Mouse (Mus musculus) gastrocnemius, adult 2 months (tissue): ENCODE measurements around the gene Ctbp2. TPM values are rescaled to one million over a fixed set of nuclear protein-coding genes. Genes with fewer than 3 reads are reported as not detected.

Experiments
- DNase-seq: peaks from one replicate; pipeline ENCODE4 v3.0.0; 2022
- H3K27ac ChIP-seq: fragments of 200-600 bp; 2 replicates; pipeline ENCODE4 v1.8.1; 2022; ENCODE audit warnings: mild to moderate bottlenecking
- H3K4me3 ChIP-seq: fragments of 200-600 bp; 2 replicates; pipeline ENCODE4 v1.8.1; 2022; ENCODE audit warnings: mild to moderate bottlenecking, moderate library complexity
- CTCF ChIP-seq: fragments of 200-600 bp; IDR thresholded peaks from 2 replicates; pipeline ENCODE4 v1.8.1; 2022; ENCODE audit warnings: antibody characterized with exemption, mild to moderate bottlenecking, moderate library complexity
- intact Hi-C: fragments of 180-260 bp; cut with DNase I; formaldehyde crosslinking; loops from one replicate; pipeline ENCODE4 v1.15.1; 2025
- total RNA-seq, 2 experiments: library from RNA; stranded (reverse); gene quantifications; 2 replicates each; pipeline ENCODE4 v1.2.3; 2021

The Ctbp2 gene
- total RNA-seq, 2 experiments from 2014 or later, result 18.7 to 23.0 TPM

GRCm38 (mm10) chr7:133007343-133007742, 116.8 kb downstream of the Ctbp2 start:
- intact Hi-C loops, result no loop called here
- DNase-seq, result peak; percentile 74
- H3K27ac ChIP-seq, result peak overlapping the region; percentile 74
- no peak overlapping the region for H3K4me3 ChIP-seq
- TF ChIP-seq CTCF, result no peak

DNA sequence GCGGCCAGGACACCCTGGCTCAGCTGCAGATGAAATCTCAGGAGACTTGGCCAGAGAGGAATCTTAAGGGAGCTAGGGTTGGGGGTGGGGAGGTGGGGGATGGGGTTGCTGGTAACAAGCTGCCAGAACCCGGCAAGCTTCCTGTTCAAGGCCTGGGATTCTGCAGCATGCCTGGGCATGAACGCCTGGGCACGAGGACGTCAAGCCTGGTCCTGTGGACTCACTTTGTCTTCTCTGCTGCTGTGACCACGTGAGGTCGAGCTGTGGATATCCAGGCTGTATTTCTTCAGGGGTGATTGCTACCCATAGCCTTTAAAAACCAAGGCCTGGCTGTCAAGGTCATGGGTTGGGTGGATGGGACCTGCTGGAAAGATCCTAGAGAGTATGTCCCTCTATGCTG, 118.4 kb downstream of the Ctbp2 start:
- H3K27ac ChIP-seq, result peak overlapping the region; percentile 73
- no peak overlapping the region for H3K4me3 ChIP-seq
- intact Hi-C loops, result no loop called here
- TF ChIP-seq CTCF, result no peak
- no peak for DNase-seq

- intact Hi-C loops, result no loop called here
- peak; percentile 91 for DNase-seq
- H3K27ac ChIP-seq, result peak overlapping the region; percentile 73
- TF ChIP-seq CTCF, result 0 out of 2 replicates have a peak, but pooled peaks have one; percentile 100
- H3K4me3 ChIP-seq, result peak overlapping the region; percentile 24
These were observed 120.7 kb downstream of the Ctbp2 start for GRCm38 (mm10) chr7:133003421-133003820.

DNA sequence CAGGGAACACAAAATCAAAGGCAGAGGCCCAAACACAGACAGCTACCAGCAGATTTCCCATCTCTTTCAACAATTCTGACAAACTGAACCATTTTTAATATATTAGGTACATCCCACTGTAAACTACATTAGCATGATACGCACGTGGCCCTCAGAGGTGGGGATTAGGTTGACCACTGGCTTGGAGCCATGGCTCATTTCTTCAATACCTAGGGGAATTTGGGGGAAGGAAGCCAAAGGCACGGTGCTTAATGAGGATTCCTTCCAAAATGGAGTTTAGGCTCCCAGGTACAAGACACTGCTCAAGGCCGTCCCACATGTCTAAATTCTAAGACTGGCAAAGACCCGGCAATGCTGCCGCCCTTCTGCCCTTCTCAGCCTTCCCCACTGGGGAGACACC, 121.9 kb downstream of the Ctbp2 start:
- Histone ChIP-seq H3K27ac (peak overlapping the region; percentile 73; the same call in 1 of the 2 replicates), H3K4me3 (no peak overlapping the region)
- intact Hi-C loops, result no loop called here
- no peak for DNase-seq
- no peak for TF ChIP-seq CTCF

- intact Hi-C loops, result no loop called here
- no peak overlapping the region for H3K4me3 ChIP-seq
- TF ChIP-seq CTCF, result no peak
- no peak overlapping the region for H3K27ac ChIP-seq
- DNase-seq, result no peak
These were observed 122.8 kb downstream of the Ctbp2 start for GRCm38 (mm10) chr7:133001388-133001787.

DNA sequence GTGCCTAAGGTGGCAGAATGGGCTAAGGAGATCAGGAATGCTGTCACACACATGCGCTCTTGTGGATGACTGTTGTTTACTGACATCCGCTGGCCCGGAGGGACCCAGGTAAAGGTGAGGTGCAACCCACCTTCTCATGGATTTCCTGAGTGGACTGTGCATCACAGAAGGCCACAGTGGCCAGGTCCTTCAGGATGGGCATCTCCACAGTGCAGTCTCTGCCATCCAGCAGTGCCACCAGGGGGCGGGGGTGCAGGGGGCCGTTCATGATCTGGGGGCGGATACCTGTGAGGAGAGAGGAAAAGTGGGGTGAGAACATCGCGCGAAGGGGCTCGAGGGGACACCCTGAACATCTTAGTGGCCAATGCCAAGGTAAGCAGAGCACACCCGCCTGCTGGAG, 125.1 kb downstream of the Ctbp2 start:
- no peak overlapping the region for H3K27ac ChIP-seq
- intact Hi-C loops, result loop anchor here (5.0 kb wide), 1 partner anchor 147 kb away; the partner anchor contains the start of gene Eef1akmt2
- no peak overlapping the region for H3K4me3 ChIP-seq
- TF ChIP-seq CTCF, result no peak
- peak; percentile 17 for DNase-seq

GRCm38 (mm10) chr7:132998639-132999038, 125.5 kb downstream of the Ctbp2 start:
- H3K27ac ChIP-seq, result no peak overlapping the region
- intact Hi-C loops, result loop anchor here (5.0 kb wide), 1 partner anchor 146 kb away; the partner anchor contains the start of gene Eef1akmt2
- no peak for TF ChIP-seq CTCF

DNA sequence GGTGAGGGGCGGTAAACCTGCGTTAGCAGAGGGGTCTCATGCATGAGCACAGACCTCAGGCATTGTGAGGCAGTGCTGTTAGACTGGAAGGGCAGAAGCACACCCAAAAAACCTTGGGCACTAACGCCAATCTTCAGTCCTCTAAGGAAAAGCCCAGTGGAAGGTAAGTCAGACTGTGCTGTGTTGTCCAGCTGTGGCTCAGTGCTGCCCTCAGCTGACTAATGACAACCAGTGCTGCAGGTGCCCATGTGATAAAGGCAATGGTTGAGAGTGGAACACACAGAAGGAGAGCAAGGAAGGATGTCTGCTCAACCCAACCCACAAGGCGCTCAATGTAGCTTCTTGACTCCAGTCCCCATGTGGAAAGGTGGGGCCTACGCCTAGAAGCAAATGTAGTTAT, 127.8 kb downstream of the Ctbp2 start:
- intact Hi-C loops, result loop anchor here (2.0 to 5.0 kb wide), 3 partner anchors 66 to 344 kb away; partner anchors contain the start of genes Eef1akmt2 and Zranb1
- TF ChIP-seq CTCF, result peak; percentile 76
- Histone ChIP-seq H3K27ac (peak overlapping the region; percentile 96), H3K4me3 (no peak overlapping the region)
- DNase-seq, result peak; percentile 64

More at GRCm38 (mm10) chr7:132998639-132999038, 125.5 kb downstream of the Ctbp2 start:
- H3K4me3 ChIP-seq, result no peak overlapping the region
- DNase-seq, result peak; percentile 16

DNA sequence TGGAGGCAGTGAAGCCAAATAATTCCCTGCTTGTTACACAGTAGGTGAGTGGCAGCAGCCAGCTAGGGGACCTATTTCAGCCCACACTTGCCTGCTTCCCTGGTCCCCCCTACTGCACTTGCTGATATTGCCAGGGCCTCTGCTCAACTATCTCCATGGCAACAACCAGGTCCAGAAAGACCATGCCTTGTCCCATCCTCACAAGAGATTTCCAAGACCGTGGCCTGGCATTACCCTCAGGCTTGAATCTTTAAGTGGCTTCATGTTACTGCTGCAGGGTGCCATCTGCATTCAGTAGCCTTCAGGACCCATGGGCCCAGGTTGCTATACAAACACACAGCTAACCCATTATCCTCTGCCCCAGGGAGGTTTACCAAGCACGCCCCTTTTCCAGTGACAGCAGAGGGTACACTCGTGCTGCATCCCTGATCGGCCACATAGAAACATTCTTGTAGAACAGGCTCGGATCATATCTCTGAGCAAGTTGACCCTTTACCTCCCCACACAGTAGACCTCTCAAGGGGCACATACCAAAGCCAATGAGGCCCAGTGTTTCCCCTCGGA, 129.4 kb downstream of the Ctbp2 start:
- peak; percentile 20 for DNase-seq
- Histone ChIP-seq H3K4me3 (no peak overlapping the region), H3K27ac (peak overlapping the region; percentile 96)
- intact Hi-C loops, result loop anchor here (5.0 kb wide), 3 partner anchors 142 to 322 kb away; partner anchors contain the start of genes Eef1akmt2 and Fam53b
- TF ChIP-seq CTCF, result no peak

- DNase-seq, result peak; percentile 25
- Histone ChIP-seq H3K4me3 (no peak overlapping the region), H3K27ac (peak overlapping the region; percentile 96)
- TF ChIP-seq CTCF, result peak; percentile 39
- intact Hi-C loops, result loop anchor here (5.0 kb wide), 2 partner anchors 182 to 322 kb away; partner anchors contain the start of gene Fam53b
These were observed 130.0 kb downstream of the Ctbp2 start for GRCm38 (mm10) chr7:132994120-132994519.

DNA sequence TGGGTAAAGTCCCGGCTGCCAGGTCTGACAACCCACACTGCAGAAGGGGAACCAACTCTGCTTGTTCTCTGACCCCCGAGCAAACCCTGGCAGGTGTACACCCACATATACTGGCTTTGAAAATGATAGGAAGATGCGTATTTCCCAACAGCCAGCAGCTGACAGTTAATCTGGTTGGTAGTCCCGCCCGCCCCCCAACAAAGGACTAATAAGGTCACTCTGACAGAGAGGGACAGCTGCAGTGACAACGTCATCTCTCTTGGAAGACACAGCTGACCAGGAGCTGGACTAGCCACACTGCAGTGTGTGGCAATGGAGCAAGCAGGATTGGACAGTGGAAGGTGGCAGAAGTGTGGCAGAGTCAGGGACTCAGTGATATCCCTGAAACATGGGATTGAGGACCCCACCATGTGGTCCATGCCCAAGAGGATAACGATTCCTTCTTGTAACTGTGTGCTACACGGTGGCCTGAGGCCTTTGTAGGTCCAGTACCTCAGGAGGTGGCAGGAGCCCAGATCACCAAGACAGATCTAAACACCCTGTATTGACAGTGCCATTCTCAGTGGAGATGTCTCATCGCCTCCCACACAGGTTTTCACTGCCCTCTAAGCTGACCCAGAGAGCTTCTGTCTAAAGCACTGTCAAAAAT, 131.1 kb downstream of the Ctbp2 start:
- no peak for TF ChIP-seq CTCF
- H3K4me3 ChIP-seq, result no peak overlapping the region; the same call in 1 of the 2 replicates
- DNase-seq, result peak; percentile 80
- H3K27ac ChIP-seq, result peak overlapping the region; percentile 96
- intact Hi-C loops, result loop anchor here (5.0 kb wide), 2 partner anchors 181 to 321 kb away; partner anchors contain the start of gene Fam53b

GRCm38 (mm10) chr7:132991240-132991900, 132.8 kb downstream of the Ctbp2 start:
- peak; percentile 72 for DNase-seq
- Histone ChIP-seq H3K27ac (peak overlapping the region; percentile 96), H3K4me3 (no peak overlapping the region)
- no peak for TF ChIP-seq CTCF
- intact Hi-C loops, result loop anchor here (5.0 kb wide), 2 partner anchors 179 to 319 kb away; partner anchors contain the start of gene Fam53b

GRCm38 (mm10) chr7:132989839-132990238, 134.3 kb downstream of the Ctbp2 start:
- no peak for DNase-seq
- Histone ChIP-seq H3K4me3 (no peak overlapping the region), H3K27ac (peak overlapping the region; percentile 96)
- TF ChIP-seq CTCF, result no peak
- intact Hi-C loops, result loop anchor here (5.0 kb wide), 2 partner anchors 178 to 318 kb away; partner anchors contain the start of gene Fam53b
